Mouse (Mus musculus): ENCODE data around the gene Rad51. TPM values are rescaled to one million over a fixed set of nuclear protein-coding genes. Genes with fewer than 3 reads are reported as not detected.
A peak's percentile ranks its signal among the peaks of the same experiment; 100 is the strongest.

Rad51 gene
- total and polyA plus RNA-seq, 3 experiments: 37.2 to 40.3 (median 40.0) TPM

GRCm38 (mm10) chr2:119190969-119191368 lies 78.4 kb downstream of the Rad51 start:
- Histone ChIP-seq H3K36me3 (replicated peaks) (peaks cover 16% of the 10 kb centered on the region), H3K4me1 (ENCODE audit: insufficient read depth, low read depth, low read length) (peaks cover 26% of the 10 kb centered on the region), H3K4me3 (ENCODE audit: low read depth, low read length) (no peak overlapping the region), H3K9me3 (replicated peaks) (no peaks in the 10 kb centered on the region), H3K27me3 (ENCODE audit: insufficient read depth, low read length) (no peaks in the 10 kb centered on the region)
- DNase-seq (ENCODE audit: low spot score) (no peak), ATAC-seq (ENCODE audit: extremely low read depth, insufficient number of reproducible peaks, low FRiP score, poor library complexity, severe bottlenecking) (no peak)
- TF ChIP-seq TAL1 (conservative IDR thresholded peaks at IDR 0.05; ENCODE audit: low read depth, low read length) (no peak), GATA1 (IDR thresholded peaks at IDR 0.05; ENCODE audit: borderline replicate concordance, low read length) (no peak), POLR2AphosphoS5 (IDR thresholded peaks at IDR 0.05; ENCODE audit: insufficient replicate concordance, low read depth, low read length) (no peak), GATA2 (IDR thresholded peaks at IDR 0.05; ENCODE audit: borderline replicate concordance, low read depth, low read length) (no peak), CTCF (IDR thresholded peaks at IDR 0.05; ENCODE audit: low read depth, low read length) (no peak)

GRCm38 (mm10) chr2:119194140-119194539 lies 81.5 kb downstream of the Rad51 start:
- ATAC-seq (ENCODE audit: extremely low read depth, insufficient number of reproducible peaks, low FRiP score, poor library complexity, severe bottlenecking) (no peak), DNase-seq (ENCODE audit: low spot score) (no peak)
- H3K4me1 ChIP-seq (ENCODE audit: insufficient read depth, low read depth, low read length): peaks cover 37% of the 10 kb centered on the region
- peaks cover 9% of the 10 kb centered on the region for H3K36me3 ChIP-seq (replicated peaks)
- no peak for TF ChIP-seq CTCF (IDR thresholded peaks at IDR 0.05; ENCODE audit: low read depth, low read length)
- no peak for TF ChIP-seq GATA1 (IDR thresholded peaks at IDR 0.05; ENCODE audit: borderline replicate concordance, low read length)
- no peak for TF ChIP-seq TAL1 (conservative IDR thresholded peaks at IDR 0.05; ENCODE audit: low read depth, low read length)
- no peaks in the 10 kb centered on the region for H3K9me3 ChIP-seq (replicated peaks)
- H3K4me3 ChIP-seq (ENCODE audit: low read depth, low read length): no peak overlapping the region
- no peaks in the 10 kb centered on the region for H3K27me3 ChIP-seq (ENCODE audit: insufficient read depth, low read length)

DNA sequence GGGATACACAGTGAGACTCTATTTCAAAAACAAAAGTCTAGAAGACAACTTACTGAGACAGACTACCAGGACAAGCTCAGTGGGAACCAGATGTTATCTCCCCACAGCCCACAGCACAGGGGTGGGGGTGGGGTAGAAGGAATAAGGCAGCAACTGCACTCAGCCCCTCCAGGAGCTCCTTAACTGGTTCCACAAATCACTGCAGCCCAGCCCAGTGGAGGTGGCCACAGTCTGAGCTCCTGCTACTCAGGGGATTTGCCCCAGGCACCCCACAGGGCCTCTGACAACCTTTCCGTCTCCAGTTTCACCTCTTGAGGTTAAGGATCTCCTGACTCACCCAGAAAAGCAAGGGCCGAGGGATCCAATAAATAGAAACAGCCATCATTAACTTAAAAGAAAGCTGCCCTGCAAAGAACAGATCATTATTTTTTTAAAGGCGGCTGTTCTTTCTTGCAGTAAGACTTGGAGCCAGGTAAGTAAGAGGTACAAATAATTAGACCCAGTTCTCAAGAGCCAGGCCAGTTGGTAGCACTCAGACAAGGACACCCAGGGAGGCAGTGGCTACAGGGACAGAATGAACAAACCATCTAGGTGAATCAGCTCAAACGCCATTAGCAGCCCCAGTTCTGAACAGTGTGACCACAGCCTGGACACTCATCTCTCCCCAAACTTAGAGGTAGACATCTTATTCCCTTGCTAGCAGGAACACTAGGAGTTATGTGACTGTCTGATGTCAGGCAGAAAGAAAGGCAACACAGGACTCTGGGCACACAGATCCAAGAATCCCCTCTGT lies 83.9 kb downstream of the Rad51 start:
- Histone ChIP-seq H3K27me3 (ENCODE audit: insufficient read depth, low read length) (no peaks in the 10 kb centered on the region), H3K36me3 (replicated peaks) (peaks cover 8% of the 10 kb centered on the region), H3K9me3 (replicated peaks) (no peaks in the 10 kb centered on the region), H3K4me3 (ENCODE audit: low read depth, low read length) (no peak overlapping the region; the same call in 1 of the 2 replicates), H3K4me1 (ENCODE audit: insufficient read depth, low read depth, low read length) (peaks cover 25% of the 10 kb centered on the region)
- TF ChIP-seq GATA1 (IDR thresholded peaks at IDR 0.05; ENCODE audit: borderline replicate concordance, low read length): no peak
- no peak for TF ChIP-seq CTCF (IDR thresholded peaks at IDR 0.05; ENCODE audit: low read depth, low read length)
- no peak for TF ChIP-seq GATA2 (IDR thresholded peaks at IDR 0.05; ENCODE audit: borderline replicate concordance, low read depth, low read length)
- no peak for TF ChIP-seq TAL1 (conservative IDR thresholded peaks at IDR 0.05; ENCODE audit: low read depth, low read length)
- TF ChIP-seq POLR2AphosphoS5 (IDR thresholded peaks at IDR 0.05; ENCODE audit: insufficient replicate concordance, low read depth, low read length): no peak
- DNase-seq (ENCODE audit: low spot score) (peak; percentile 30), ATAC-seq (ENCODE audit: extremely low read depth, insufficient number of reproducible peaks, low FRiP score, poor library complexity, severe bottlenecking) (no peak)

Other genes starting within 250 kb of the Rad51 start
- gene Bahd1, start 212.4 kb upstream of the Rad51 start, total RNA-seq (2014; fragmentation: Nextera tagmentation): 38.2 and 53.9 TPM in 2 replicates
- 11.0 and 12.5 TPM in 2 replicates for gene Bahd1, start 212.4 kb upstream of the Rad51 start, total RNA-seq (2017)
- 135 and 153 TPM in 2 replicates for gene Bahd1, start 212.4 kb upstream of the Rad51 start, polyA plus RNA-seq (2012)
- 2.5 and 4.3 TPM in 2 replicates for gene Chst14, start 186.3 kb upstream of the Rad51 start, total RNA-seq (2014; fragmentation: Nextera tagmentation)
- gene Chst14, start 186.3 kb upstream of the Rad51 start, total RNA-seq (2017): 1.2 and 1.3 TPM in 2 replicates
- 4.9 and 7.0 TPM in 2 replicates for gene Chst14, start 186.3 kb upstream of the Rad51 start, polyA plus RNA-seq (2012)
- 18.5 and 27.3 TPM in 2 replicates for gene Ccdc32, start 83.4 kb upstream of the Rad51 start, total RNA-seq (2014; fragmentation: Nextera tagmentation)
- 28.1 and 33.0 TPM in 2 replicates for gene Ccdc32, start 83.4 kb upstream of the Rad51 start, total RNA-seq (2017)
- gene Ccdc32, start 83.4 kb upstream of the Rad51 start, polyA plus RNA-seq (2012): 13.7 and 20.1 TPM in 2 replicates
- 24.8 and 26.7 TPM in 2 replicates for gene Rpusd2, start 78.0 kb upstream of the Rad51 start, total RNA-seq (2014; fragmentation: Nextera tagmentation)
- gene Rpusd2, start 78.0 kb upstream of the Rad51 start, total RNA-seq (2017): 15.4 and 18.5 TPM in 2 replicates
- 7.6 and 8.3 TPM in 2 replicates for gene Rpusd2, start 78.0 kb upstream of the Rad51 start, polyA plus RNA-seq (2012)
- 174 and 183 TPM in 2 replicates for gene Knl1, start 65.7 kb upstream of the Rad51 start, total RNA-seq (2014; fragmentation: Nextera tagmentation)
- 75.2 and 85.0 TPM in 2 replicates for gene Knl1, start 65.7 kb upstream of the Rad51 start, total RNA-seq (2017)
- gene Knl1, start 65.7 kb upstream of the Rad51 start, polyA plus RNA-seq (2012): 13.6 and 14.1 TPM in 2 replicates
- 69.1 and 77.4 TPM in 2 replicates for gene Rmdn3, start 44.2 kb downstream of the Rad51 start, total RNA-seq (2014; fragmentation: Nextera tagmentation)
- gene Rmdn3, start 44.2 kb downstream of the Rad51 start, total RNA-seq (2017): 95.9 and 104 TPM in 2 replicates
- 53.7 and 54.9 TPM in 2 replicates for gene Rmdn3, start 44.2 kb downstream of the Rad51 start, polyA plus RNA-seq (2012)
- gene Gchfr, start 55.0 kb downstream of the Rad51 start, total RNA-seq (2014; fragmentation: Nextera tagmentation): 1.3 TPM in 1 of 2 replicates, not detected in the other
- gene Gchfr, start 55.0 kb downstream of the Rad51 start, total RNA-seq (2017): 6.7 and 9.8 TPM in 2 replicates
- gene Gchfr, start 55.0 kb downstream of the Rad51 start, polyA plus RNA-seq (2012): 40.2 and 43.5 TPM in 2 replicates
- gene Gm14137, start 61.7 kb downstream of the Rad51 start, total RNA-seq (2014; fragmentation: Nextera tagmentation): not detected in 2 replicates
- gene Gm14137, start 61.7 kb downstream of the Rad51 start, total RNA-seq (2017): 0.06 and 0.16 TPM in 2 replicates
- gene Gm14137, start 61.7 kb downstream of the Rad51 start, polyA plus RNA-seq (2012): 0.02 TPM in 1 of 2 replicates, not detected in the other
- 18.4 and 23.4 TPM in 2 replicates for gene Zfyve19, start 95.8 kb downstream of the Rad51 start, total RNA-seq (2014; fragmentation: Nextera tagmentation)
- gene Zfyve19, start 95.8 kb downstream of the Rad51 start, total RNA-seq (2017): 26.8 and 28.9 TPM in 2 replicates
- gene Zfyve19, start 95.8 kb downstream of the Rad51 start, polyA plus RNA-seq (2012): 18.8 and 22.7 TPM in 2 replicates
- gene Dnajc17, start 96.0 kb downstream of the Rad51 start, total RNA-seq (2014; fragmentation: Nextera tagmentation): 17.0 and 41.4 TPM in 2 replicates
- 16.9 and 24.9 TPM in 2 replicates for gene Dnajc17, start 96.0 kb downstream of the Rad51 start, total RNA-seq (2017)
- gene Dnajc17, start 96.0 kb downstream of the Rad51 start, polyA plus RNA-seq (2012): 32.5 TPM in 2 replicates
- gene Ppp1r14d, start 117.1 kb downstream of the Rad51 start, total RNA-seq (2014; fragmentation: Nextera tagmentation): not detected in 2 replicates
- not detected in 2 replicates for gene Ppp1r14d, start 117.1 kb downstream of the Rad51 start, total RNA-seq (2017)
- not detected in 2 replicates for gene Ppp1r14d, start 117.1 kb downstream of the Rad51 start, polyA plus RNA-seq (2012)
- gene Spint1, start 124.6 kb downstream of the Rad51 start, total RNA-seq (2014; fragmentation: Nextera tagmentation): not detected in 2 replicates
- 0.55 TPM in 1 of 2 replicates, not detected in the other for gene Spint1, start 124.6 kb downstream of the Rad51 start, total RNA-seq (2017)
- gene Spint1, start 124.6 kb downstream of the Rad51 start, polyA plus RNA-seq (2012): not detected in 2 replicates
- not detected in 2 replicates for gene Rhov, start 158.5 kb downstream of the Rad51 start, total RNA-seq (2014; fragmentation: Nextera tagmentation)
- gene Rhov, start 158.5 kb downstream of the Rad51 start, total RNA-seq (2017): 0.11 TPM in 1 of 2 replicates, not detected in the other
- not detected in 2 replicates for gene Rhov, start 158.5 kb downstream of the Rad51 start, polyA plus RNA-seq (2012)
- gene Vps18, start 175.9 kb downstream of the Rad51 start, total RNA-seq (2014; fragmentation: Nextera tagmentation): 9.0 and 9.6 TPM in 2 replicates
- gene Vps18, start 175.9 kb downstream of the Rad51 start, total RNA-seq (2017): 19.8 and 21.2 TPM in 2 replicates
- gene Vps18, start 175.9 kb downstream of the Rad51 start, polyA plus RNA-seq (2012): 27.3 and 33.3 TPM in 2 replicates
- 0.23 TPM in 1 of 2 replicates, not detected in the other for gene Dll4, start 213.0 kb downstream of the Rad51 start, total RNA-seq (2014; fragmentation: Nextera tagmentation)
- gene Dll4, start 213.0 kb downstream of the Rad51 start, total RNA-seq (2017): 0.33 TPM in 1 of 2 replicates, not detected in the other
- gene Dll4, start 213.0 kb downstream of the Rad51 start, polyA plus RNA-seq (2012): 0.09 TPM in 2 replicates
- gene Chac1, start 238.4 kb downstream of the Rad51 start, total RNA-seq (2014; fragmentation: Nextera tagmentation): not detected in 2 replicates
- gene Chac1, start 238.4 kb downstream of the Rad51 start, total RNA-seq (2017): not detected in 2 replicates
- gene Chac1, start 238.4 kb downstream of the Rad51 start, polyA plus RNA-seq (2012): not detected in 2 replicates